Mouse (Mus musculus): ENCODE measurements around the gene Plekha8. TPM values are rescaled to one million over a fixed set of nuclear protein-coding genes. Genes with fewer than 3 reads are reported as not detected.

Gene Plekha8
- polyA plus RNA-seq, 1 experiment from 2014 or later = 12.2 TPM

DNA sequence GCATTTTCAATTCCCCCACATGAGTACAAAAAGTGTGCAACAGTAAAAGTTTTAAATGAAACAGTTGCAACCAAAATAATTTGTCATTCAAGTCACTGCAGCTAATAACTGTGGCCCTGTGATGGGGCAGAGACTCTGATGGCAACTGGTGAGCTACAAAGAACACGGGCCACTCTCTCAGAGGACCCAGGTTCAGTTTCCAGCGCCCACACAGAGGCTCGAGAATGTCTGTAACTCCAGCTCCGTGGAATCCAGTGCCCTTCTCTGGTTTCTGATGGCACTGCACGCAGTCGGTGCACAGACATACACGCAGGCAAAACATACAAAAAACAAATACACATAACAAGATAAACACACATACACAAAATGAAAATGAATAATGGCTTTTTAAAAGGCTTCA, 37.2 kb upstream of the Plekha8 start:
- Histone ChIP-seq H3K9me3 (ENCODE audit: control insufficient read depth, low read length) (no peaks in the 10 kb centered on the region), H3K4me2 (ENCODE audit: low read depth, low read length) (no peak overlapping the region), H3K27me3 (ENCODE audit: control insufficient read depth, insufficient read depth, low read length) (no peaks in the 10 kb centered on the region), H3K9ac (replicated peaks; ENCODE audit: low read depth, low read length) (no peak overlapping the region), H3K36me3 (ENCODE audit: control insufficient read depth, insufficient read depth, low read length) (no peaks in the 10 kb centered on the region; the same call in 1 of the 2 replicates), H3K4me3 (ENCODE audit: low read depth, low read length) (no peak overlapping the region), H3K4me1 (ENCODE audit: control insufficient read depth, insufficient read depth, low read length) (peaks cover 23% of the 10 kb centered on the region), H3K27ac (ENCODE audit: low read depth, low read length) (no peak overlapping the region)
- WGBS = 92% methylated on average over 7 of the region's 7 CpGs
- ATAC-seq (ENCODE audit: low read depth) = no peak

DNA sequence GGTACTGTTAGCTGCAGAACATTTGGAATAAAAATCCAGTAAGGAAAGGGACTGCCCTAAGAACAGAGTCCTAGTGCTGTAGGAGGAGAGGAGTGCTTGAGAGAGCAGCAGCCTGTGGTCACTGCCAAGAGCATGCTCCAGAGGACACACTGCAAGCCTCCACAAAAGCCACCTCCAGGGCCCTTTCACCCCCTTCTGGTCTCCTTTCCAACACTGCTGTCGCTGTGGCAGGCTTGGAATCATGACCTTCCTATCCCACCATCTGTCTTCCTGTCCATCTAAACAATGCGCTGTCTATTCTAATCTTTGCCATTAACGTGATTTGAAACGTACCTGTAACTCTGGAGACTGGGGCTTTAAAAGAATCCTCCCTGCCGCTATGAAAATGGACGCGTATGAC, 36.4 kb upstream of the Plekha8 start:
- Histone ChIP-seq H3K4me1 (ENCODE audit: control insufficient read depth, insufficient read depth, low read length) (peaks cover 22% of the 10 kb centered on the region), H3K9me3 (ENCODE audit: control insufficient read depth, low read length) (no peaks in the 10 kb centered on the region), H3K27ac (ENCODE audit: low read depth, low read length) (no peak overlapping the region), H3K36me3 (ENCODE audit: control insufficient read depth, insufficient read depth, low read length) (no peaks in the 10 kb centered on the region; the same call in 1 of the 2 replicates), H3K9ac (replicated peaks; ENCODE audit: low read depth, low read length) (no peak overlapping the region), H3K27me3 (ENCODE audit: control insufficient read depth, insufficient read depth, low read length) (no peaks in the 10 kb centered on the region), H3K4me2 (ENCODE audit: low read depth, low read length) (no peak overlapping the region), H3K4me3 (ENCODE audit: low read depth, low read length) (no peak overlapping the region)
- WGBS = 56% methylated on average over 7 of the region's 7 CpGs
- ATAC-seq (ENCODE audit: low read depth) = no peak

DNA sequence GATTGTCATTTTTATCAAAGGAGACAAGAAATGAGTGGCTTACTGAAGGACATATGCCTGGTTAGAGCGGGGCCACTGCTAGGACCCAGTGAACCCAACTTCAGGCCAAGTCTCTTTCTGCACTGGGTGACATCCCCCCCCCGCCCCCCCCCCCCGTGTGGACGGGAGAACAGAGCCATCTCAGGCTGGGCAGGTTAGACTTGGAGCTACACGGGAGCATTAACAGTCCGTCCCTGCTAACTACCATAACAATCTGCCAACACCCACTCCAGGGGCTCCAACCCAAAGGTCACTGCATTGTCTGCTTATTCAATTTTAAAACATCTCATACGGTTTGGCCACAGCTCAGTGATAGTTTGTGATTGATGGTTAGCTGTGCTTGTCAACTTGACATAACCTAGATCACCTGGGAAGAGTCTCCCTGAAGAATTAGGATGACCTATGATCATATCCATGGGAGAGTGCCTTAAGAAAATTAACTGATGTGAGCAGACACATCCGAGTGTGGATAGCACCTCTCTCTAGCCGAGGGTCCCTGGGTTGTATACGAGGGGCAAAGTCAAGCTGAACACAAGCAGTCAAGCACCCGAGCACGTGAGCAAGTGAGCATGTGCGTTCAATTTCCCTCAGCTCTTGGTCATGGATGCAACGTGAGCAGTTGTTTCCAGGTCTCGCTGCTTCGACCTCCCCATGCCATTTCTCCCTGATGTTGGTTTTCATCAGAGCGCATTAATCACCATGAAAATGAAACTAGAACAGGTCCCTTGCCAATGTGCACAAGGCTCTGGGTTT, 32.7 kb upstream of the Plekha8 start:
- no peak overlapping the region for H3K4me2 ChIP-seq (ENCODE audit: low read depth, low read length)
- no peak overlapping the region for H3K4me3 ChIP-seq (ENCODE audit: low read depth, low read length)
- no peak for ATAC-seq (ENCODE audit: low read depth)
- no peaks in the 10 kb centered on the region for H3K9me3 ChIP-seq (ENCODE audit: control insufficient read depth, low read length)
- peaks cover 14% of the 10 kb centered on the region; the same call in 1 of the 2 replicates for H3K4me1 ChIP-seq (ENCODE audit: control insufficient read depth, insufficient read depth, low read length)
- H3K36me3 ChIP-seq (ENCODE audit: control insufficient read depth, insufficient read depth, low read length) = no peaks in the 10 kb centered on the region; the same call in 1 of the 2 replicates
- H3K27ac ChIP-seq (ENCODE audit: low read depth, low read length) = no peak overlapping the region
- 78% methylated on average over 16 of the region's 17 CpGs for WGBS
- H3K9ac ChIP-seq (replicated peaks; ENCODE audit: low read depth, low read length) = no peak overlapping the region
- H3K27me3 ChIP-seq (ENCODE audit: control insufficient read depth, insufficient read depth, low read length) = no peaks in the 10 kb centered on the region

DNA sequence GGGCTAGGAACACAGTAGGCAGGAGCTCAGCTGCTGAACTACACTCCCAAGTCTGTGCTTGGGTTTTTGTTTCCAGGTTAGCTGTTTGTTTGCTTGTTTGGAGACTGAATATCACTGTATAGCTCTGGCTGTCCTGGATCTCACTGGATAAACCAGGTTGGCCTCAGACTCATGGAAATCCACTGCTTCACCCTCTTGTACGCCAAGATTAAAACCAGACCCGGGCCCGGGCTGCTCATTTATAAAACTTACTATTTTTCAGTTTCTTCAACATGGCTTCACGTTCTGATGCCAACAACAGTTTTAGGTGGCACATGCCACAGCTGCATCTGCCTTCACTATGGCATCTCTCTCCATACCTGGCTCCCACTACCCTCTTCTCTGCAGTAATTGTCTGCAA, 31.4 kb upstream of the Plekha8 start:
- Histone ChIP-seq H3K9me3 (ENCODE audit: control insufficient read depth, low read length) (no peaks in the 10 kb centered on the region), H3K4me1 (ENCODE audit: control insufficient read depth, insufficient read depth, low read length) (peaks cover 14% of the 10 kb centered on the region; the same call in 1 of the 2 replicates), H3K9ac (replicated peaks; ENCODE audit: low read depth, low read length) (no peak overlapping the region), H3K4me2 (ENCODE audit: low read depth, low read length) (peak overlapping the region; percentile 80; the same call in 1 of the 2 replicates), H3K27ac (ENCODE audit: low read depth, low read length) (no peak overlapping the region), H3K4me3 (ENCODE audit: low read depth, low read length) (no peak overlapping the region), H3K36me3 (ENCODE audit: control insufficient read depth, insufficient read depth, low read length) (no peaks in the 10 kb centered on the region), H3K27me3 (ENCODE audit: control insufficient read depth, insufficient read depth, low read length) (no peaks in the 10 kb centered on the region)
- no peak for ATAC-seq (ENCODE audit: low read depth)
- 90% methylated on average over 4 of the region's 4 CpGs for WGBS

DNA sequence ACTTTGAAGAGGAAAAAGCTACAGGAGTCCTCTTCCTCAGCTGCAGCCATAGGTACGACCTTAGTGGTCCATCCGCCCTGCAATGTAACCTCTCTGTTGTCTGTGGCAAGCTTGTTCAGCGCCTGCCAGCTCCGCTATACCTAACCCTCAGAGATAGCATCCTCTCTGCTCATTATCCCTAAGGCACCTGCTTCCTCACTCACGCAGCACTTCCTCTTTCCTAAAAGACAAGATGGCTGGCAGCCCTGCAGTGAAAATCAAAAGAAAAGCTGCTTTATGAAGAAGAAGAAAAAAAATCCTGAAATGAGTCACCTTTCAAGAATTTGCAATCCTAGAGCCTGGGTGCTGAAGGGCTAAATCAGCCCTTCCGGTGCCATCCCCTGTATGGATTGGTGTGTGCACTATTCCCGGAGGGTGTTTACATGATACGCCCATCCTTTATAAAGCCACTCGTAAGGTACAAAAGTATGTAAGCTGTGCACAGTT, 30.4 kb upstream of the Plekha8 start:
- 52% methylated on average over 9 of the region's 9 CpGs for WGBS
- ATAC-seq (ENCODE audit: low read depth) = no peak
- H3K27ac ChIP-seq (ENCODE audit: low read depth, low read length) = no peak overlapping the region
- H3K27me3 ChIP-seq (ENCODE audit: control insufficient read depth, insufficient read depth, low read length) = no peaks in the 10 kb centered on the region
- H3K4me2 ChIP-seq (ENCODE audit: low read depth, low read length) = peak overlapping the region; percentile 80
- H3K4me3 ChIP-seq (ENCODE audit: low read depth, low read length) = peak overlapping the region; percentile 62
- peak overlapping the region; percentile 1; the same call in 1 of the 2 replicates for H3K9ac ChIP-seq (replicated peaks; ENCODE audit: low read depth, low read length)
- no peaks in the 10 kb centered on the region for H3K9me3 ChIP-seq (ENCODE audit: control insufficient read depth, low read length)
- H3K4me1 ChIP-seq (ENCODE audit: control insufficient read depth, insufficient read depth, low read length) = peaks cover 14% of the 10 kb centered on the region
- no peaks in the 10 kb centered on the region for H3K36me3 ChIP-seq (ENCODE audit: control insufficient read depth, insufficient read depth, low read length)

DNA sequence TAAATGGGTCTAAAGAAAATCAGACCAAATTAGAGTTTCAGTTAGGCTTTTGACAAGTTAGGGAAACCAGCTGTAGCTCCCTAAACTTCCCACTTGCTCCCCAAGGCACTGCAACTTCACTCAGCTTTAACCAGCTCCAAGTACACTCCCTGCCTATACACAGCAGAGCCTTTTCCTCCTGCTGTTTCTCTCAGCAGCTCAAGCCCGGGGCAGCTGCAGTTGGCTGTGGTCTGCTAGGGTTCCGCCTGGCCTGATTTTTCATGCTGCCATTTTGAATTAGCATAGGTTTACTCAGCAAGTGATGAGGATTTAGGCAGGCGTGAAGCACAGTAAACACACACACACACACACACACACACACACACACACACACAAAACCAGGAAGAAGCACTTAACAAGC, 29.9 kb upstream of the Plekha8 start:
- Histone ChIP-seq H3K9me3 (ENCODE audit: control insufficient read depth, low read length) (no peaks in the 10 kb centered on the region), H3K9ac (replicated peaks; ENCODE audit: low read depth, low read length) (peak overlapping the region; percentile 63; the same call in 1 of the 2 replicates), H3K27ac (ENCODE audit: low read depth, low read length) (peak overlapping the region; percentile 88), H3K4me2 (ENCODE audit: low read depth, low read length) (peak overlapping the region; percentile 80), H3K4me3 (ENCODE audit: low read depth, low read length) (peak overlapping the region; percentile 62), H3K4me1 (ENCODE audit: control insufficient read depth, insufficient read depth, low read length) (peaks cover 18% of the 10 kb centered on the region), H3K36me3 (ENCODE audit: control insufficient read depth, insufficient read depth, low read length) (no peaks in the 10 kb centered on the region), H3K27me3 (ENCODE audit: control insufficient read depth, insufficient read depth, low read length) (no peaks in the 10 kb centered on the region)
- 3% methylated on average over 3 of the region's 3 CpGs for WGBS
- ATAC-seq (ENCODE audit: low read depth) = peak; percentile 35

DNA sequence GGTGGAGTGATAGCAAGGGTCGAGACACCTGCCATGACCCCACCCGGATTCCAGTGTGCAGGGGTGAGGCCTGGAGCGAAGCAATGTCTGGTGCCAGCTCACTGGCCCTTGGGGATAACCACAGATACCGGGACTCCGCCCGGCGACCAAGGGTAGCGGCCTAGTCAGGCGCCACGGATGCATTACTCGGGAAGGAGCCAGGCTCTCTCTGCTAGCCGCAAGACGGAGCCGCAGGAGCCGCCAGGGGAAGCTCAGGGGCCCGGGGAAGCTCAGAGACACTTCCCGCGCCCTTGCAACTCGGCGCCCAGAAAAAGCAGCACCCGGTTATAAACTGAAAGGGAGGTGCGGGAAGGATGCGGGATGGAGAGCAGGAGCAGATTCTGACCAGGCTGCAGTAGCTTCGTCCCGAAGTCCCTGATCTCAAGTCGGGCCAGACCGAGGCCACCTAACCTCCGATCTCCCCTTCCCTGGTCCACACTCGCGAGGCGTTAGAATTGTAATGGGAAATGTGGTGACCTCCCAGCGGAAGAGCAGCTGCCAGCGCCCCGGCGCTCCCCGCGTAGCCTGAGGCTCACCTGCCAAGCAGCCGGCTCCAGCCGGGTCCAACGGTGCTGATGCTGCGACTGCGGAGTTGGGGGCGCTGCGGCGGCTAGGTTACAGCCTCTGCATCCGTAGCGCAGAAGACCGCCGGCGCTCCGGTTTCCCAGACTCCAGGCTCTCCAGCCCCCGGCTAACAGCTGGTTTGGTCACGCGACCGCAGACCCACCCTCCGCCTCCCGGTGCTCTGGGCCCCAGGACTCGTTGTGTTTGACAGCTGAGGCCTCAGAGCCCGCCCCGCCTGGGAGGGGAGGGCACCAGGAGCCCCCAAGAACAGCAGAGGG, 29.0 kb upstream of the Plekha8 start, which contains the start of gene Scrn1:
Gene Scrn1, minus strand, starts transcription at position 825 of the 881 bp plus-strand sequence.
- Histone ChIP-seq H3K9me3 (ENCODE audit: control insufficient read depth, low read length) (no peaks in the 10 kb centered on the region), H3K9ac (replicated peaks; ENCODE audit: low read depth, low read length) (peak within 1 kb of the TSS; percentile 63), H3K4me3 (ENCODE audit: low read depth, low read length) (peak within 1 kb of the TSS; percentile 62), H3K27me3 (ENCODE audit: control insufficient read depth, insufficient read depth, low read length) (no peaks in the 10 kb centered on the region), H3K27ac (ENCODE audit: low read depth, low read length) (peak within 1 kb of the TSS; percentile 88), H3K4me1 (ENCODE audit: control insufficient read depth, insufficient read depth, low read length) (peaks cover 18% of the 10 kb centered on the region), H3K4me2 (ENCODE audit: low read depth, low read length) (peak within 1 kb of the TSS; percentile 80), H3K36me3 (ENCODE audit: control insufficient read depth, insufficient read depth, low read length) (no peaks in the 10 kb centered on the region)
- WGBS = under 1% methylated on average over 60 of the region's 60 CpGs
- peak; percentile 86 for ATAC-seq (ENCODE audit: low read depth)

DNA sequence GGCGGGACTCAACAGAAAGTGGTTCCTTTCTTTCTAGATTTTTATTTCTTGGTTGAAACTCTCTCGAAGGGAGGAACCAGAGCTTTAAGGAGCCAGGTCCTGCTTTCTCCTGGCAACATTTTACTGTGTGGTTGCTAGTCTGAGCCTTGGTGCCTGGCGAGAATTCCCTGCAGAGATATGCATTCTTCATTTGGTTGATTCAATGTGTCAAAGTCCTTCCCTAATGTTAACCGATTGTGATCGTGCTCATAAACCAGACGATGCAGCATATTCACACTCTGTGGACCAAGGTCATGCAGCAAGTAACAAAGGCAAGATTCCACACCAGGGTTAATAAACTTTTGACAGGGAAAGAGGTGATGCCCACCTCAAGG, 28.4 kb upstream of the Plekha8 start:
- WGBS = 5% methylated on average over 6 of the region's 6 CpGs
- Histone ChIP-seq H3K4me2 (ENCODE audit: low read depth, low read length) (peak overlapping the region; percentile 80), H3K27ac (ENCODE audit: low read depth, low read length) (peak overlapping the region; percentile 88), H3K4me1 (ENCODE audit: control insufficient read depth, insufficient read depth, low read length) (peaks cover 18% of the 10 kb centered on the region), H3K9me3 (ENCODE audit: control insufficient read depth, low read length) (no peaks in the 10 kb centered on the region), H3K9ac (replicated peaks; ENCODE audit: low read depth, low read length) (peak overlapping the region; percentile 63), H3K36me3 (ENCODE audit: control insufficient read depth, insufficient read depth, low read length) (no peaks in the 10 kb centered on the region), H3K27me3 (ENCODE audit: control insufficient read depth, insufficient read depth, low read length) (no peaks in the 10 kb centered on the region), H3K4me3 (ENCODE audit: low read depth, low read length) (peak overlapping the region; percentile 62)
- ATAC-seq (ENCODE audit: low read depth) = no peak; the same call in 1 of the 2 replicates

Measured in neural tube, embryonic 14.5 days (tissue).